Mouse (Mus musculus) splenic B cell, adult 2 months (primary cell): ENCODE measurements around the gene Klf3.
"Not testable (repeated sequence)": the region's sequence is repeated elsewhere in the genome, so short reads cannot be mapped to it uniquely, and the experiment has no call there.

Source experiments
- DNase-seq: peaks from one replicate; pipeline ENCODE4 v3.0.0-alpha.2; 2011; ENCODE audit warnings: low read depth, low spot score
- H3K27me3 ChIP-seq: 2 replicates; pipeline ENCODE4 v1.6.1; 2012; ENCODE audit warnings: mild to moderate bottlenecking, low read length, moderate library complexity, mixed read lengths; ENCODE audit not compliant: control insufficient read depth, poor library complexity, insufficient read depth, severe bottlenecking
- H3K36me3 ChIP-seq: 2 replicates; pipeline ENCODE4 v1.6.1; 2012; ENCODE audit warnings: mild to moderate bottlenecking, low read length, moderate library complexity, mixed read lengths; ENCODE audit not compliant: control insufficient read depth, poor library complexity, insufficient read depth, severe bottlenecking

Gene Klf3

GRCm38 (mm10) chr5:64865219-64865964 lies 62.2 kb downstream of the Klf3 start:
- H3K36me3 ChIP-seq, result no peaks in the 10 kb centered on the region
- DNase-seq, result peak; percentile 46
- H3K27me3 ChIP-seq, result no peaks in the 10 kb centered on the region

DNA sequence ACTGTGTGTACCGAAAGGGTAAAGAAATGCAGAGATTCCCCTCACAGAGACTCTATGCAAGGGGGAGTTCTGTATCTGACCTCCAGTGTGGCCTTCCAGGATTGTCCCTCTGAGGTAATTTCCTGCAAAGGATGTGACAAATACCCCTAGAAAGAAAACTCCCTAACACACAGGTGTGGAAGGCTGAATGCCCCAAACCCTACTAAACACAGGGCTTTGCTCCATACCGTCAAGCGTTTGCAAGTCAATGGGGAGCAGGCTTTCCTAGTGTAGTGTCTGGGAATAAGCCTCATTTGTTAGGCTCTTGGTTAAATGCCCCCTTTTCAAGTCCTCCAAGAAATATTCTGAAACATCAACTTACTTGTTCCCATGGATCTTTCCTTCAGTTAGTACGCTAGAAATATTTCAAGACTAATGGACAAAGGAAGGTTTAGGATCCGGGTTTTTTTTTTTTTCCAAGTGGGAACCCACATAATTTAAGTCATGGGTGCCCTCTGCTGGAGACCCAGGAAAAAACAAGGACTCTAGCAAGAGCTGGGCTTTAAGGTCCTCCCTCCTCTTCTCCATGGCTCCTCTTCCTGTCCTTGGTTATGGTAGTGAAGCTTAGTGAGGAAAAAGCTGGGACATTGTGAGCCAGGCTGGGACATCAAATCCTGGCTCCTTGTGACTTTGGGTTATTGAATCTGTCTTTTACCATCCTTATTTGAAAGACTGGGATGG lies 63.3 kb downstream of the Klf3 start:
- no peaks in the 10 kb centered on the region for H3K27me3 ChIP-seq
- peak; percentile 59 for DNase-seq
- H3K36me3 ChIP-seq, result no peaks in the 10 kb centered on the region

DNA sequence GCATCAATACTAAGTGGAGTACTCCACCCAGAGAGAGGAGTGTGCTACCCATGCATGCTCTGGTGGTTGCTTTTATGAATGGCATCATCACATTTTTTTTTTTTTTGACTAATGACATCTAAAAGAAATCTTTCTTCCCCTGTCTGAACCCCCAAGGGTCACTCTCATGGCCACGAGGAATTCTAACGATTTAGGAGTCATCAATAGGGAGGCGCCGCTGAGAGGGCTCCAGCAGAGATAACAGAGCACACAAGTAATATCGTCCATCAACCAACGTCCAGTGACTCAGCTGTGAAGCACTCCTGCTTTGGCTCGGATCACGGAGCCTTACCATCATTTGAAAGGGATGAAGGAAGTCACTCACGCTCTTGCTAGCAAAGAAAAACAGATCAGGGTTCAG lies 63.9 kb downstream of the Klf3 start:
- DNase-seq, result no peak
- Histone ChIP-seq H3K27me3 (no peaks in the 10 kb centered on the region), H3K36me3 (no peaks in the 10 kb centered on the region)

DNA sequence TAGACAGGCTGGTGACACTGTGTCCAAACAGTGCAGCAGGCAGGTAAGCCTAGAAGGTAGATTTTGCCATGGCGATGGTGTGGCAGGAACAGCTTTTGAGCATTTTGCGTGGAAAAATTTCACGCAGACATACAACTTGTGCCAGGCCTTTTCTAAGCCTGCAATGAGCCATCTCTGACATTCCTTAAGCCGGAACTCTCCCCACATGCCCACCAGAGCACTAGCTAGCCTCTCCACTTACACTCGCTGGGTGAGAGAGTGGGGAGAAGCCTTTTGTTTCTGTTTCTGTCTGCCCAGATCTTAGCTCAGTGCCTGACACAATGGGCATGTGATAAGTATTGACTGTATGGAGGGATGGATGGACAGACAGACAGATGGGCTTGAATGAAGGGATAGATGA lies 64.4 kb downstream of the Klf3 start:
- no peak for DNase-seq
- Histone ChIP-seq H3K36me3 (no peaks in the 10 kb centered on the region), H3K27me3 (no peaks in the 10 kb centered on the region)

DNA sequence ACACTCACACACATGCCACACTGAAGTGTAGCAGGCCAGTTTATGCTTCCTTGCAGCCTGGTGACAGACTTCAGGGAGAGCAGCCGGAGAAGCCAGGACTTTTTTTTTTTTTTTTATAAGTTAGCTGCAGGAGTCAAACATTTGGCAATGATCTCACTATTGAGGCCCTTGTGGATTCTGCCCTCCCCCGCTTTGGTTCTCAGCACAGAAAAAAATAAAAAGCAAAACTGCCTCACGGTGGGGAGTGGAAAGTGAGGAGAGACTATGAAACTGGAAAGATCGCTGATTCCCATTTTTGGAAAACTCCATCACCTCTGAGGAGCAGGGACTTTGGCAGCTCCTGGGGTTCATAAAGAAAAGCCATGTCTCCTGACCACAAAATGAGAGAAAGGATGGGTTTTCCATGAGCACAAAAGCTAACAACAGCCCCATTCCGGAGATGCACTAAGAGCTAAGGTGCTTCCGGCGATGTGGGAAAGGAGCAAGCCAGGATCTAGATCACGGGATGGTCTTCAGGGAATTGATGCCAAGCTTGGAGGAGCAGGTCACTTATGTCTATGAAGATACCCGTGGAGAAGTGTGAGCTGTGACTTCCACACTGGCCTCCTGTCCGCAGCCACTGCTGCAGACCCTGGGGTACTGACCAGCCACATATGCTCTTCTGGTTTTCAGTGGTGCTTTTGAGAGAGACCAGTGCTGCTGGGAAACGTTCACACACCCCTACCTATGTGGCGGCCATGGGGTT lies 73.1 kb downstream of the Klf3 start:
- no peak for DNase-seq
- Histone ChIP-seq H3K36me3 (no peaks in the 10 kb centered on the region), H3K27me3 (no peaks in the 10 kb centered on the region)

GRCm38 (mm10) chr5:64877235-64878026 lies 74.2 kb downstream of the Klf3 start:
- no peaks in the 10 kb centered on the region for H3K36me3 ChIP-seq
- no peak for DNase-seq

GRCm38 (mm10) chr5:64878027-64878425 lies 74.8 kb downstream of the Klf3 start:
- no peak for DNase-seq
- Histone ChIP-seq H3K36me3 (no peaks in the 10 kb centered on the region), H3K27me3 (no peaks in the 10 kb centered on the region)

More at GRCm38 (mm10) chr5:64877235-64878026, 74.2 kb downstream of the Klf3 start:
- H3K27me3 ChIP-seq, result no peaks in the 10 kb centered on the region

- no peaks in the 10 kb centered on the region for H3K27me3 ChIP-seq
- DNase-seq, result no peak
Measured at GRCm38 (mm10) chr5:64878526-64878925, 75.3 kb downstream of the Klf3 start.

GRCm38 (mm10) chr5:64879241-64879640 lies 76.1 kb downstream of the Klf3 start:
- DNase-seq, result no peak
- no peaks in the 10 kb centered on the region for H3K36me3 ChIP-seq
- no peaks in the 10 kb centered on the region for H3K27me3 ChIP-seq

More at GRCm38 (mm10) chr5:64878526-64878925, 75.3 kb downstream of the Klf3 start:
- H3K36me3 ChIP-seq, result no peaks in the 10 kb centered on the region

DNA sequence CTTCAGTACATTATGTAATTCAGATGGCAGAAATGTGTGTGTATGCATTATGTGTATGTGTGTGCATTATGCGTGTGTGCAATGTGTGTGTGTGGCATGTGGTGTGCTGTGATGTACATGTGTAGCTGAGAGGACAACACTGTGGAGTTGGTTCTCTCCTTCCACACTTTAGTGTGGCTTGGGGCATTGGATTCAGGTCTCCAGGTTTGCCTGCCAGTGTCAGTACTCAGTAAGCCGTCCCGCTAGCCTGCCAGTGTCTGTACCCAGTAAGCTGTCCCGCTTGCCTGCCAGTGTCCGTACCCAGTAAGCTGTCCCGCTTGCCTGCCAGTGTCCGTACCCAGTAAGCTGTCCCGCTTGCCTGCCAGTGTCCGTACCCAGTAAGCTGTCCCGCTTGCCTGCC lies 78.4 kb downstream of the Klf3 start:
- H3K36me3 ChIP-seq, H3K27me3 ChIP-seq, DNase-seq: not testable (repeated sequence)

DNA sequence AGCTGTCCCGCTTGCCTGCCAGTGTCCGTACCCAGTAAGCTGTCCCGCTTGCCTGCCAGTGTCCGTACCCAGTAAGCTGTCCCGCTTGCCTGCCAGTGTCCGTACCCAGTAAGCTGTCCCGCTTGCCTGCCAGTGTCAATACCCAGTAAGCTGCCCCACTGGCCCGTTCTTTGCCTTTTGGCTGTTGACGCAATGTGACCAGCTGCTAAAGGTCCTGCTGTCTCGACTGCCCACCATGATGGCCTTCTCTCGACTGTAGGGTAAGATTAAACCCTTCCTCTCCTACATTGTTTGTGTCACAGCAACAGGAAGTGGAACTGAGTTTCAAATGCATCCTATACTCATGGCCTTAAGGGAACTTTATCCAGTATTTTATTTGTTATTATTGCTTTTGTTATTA lies 78.8 kb downstream of the Klf3 start:
- not testable (repeated sequence) for H3K27me3 ChIP-seq, H3K36me3 ChIP-seq, DNase-seq
